Mouse (Mus musculus) lung, embryonic 15.5 days (tissue): ENCODE data around the gene B3galnt1. TPM values are rescaled to one million over a fixed set of nuclear protein-coding genes. Genes with fewer than 3 reads are reported as not detected.

Source experiments
- ATAC-seq: fragments of 200-750 bp; cut with Nextera tagmentation; 2 replicates; pipeline ENCODE4 v1.8.0; 2017; ENCODE audit warnings: moderate number of reproducible peaks, borderline replicate concordance; ENCODE audit not compliant: low FRiP score, low TSS enrichment; ENCODE audit errors: extremely low read depth
- H3K27ac ChIP-seq: fragments of 300-500 bp; sonication (generic); 2 replicates; pipeline ENCODE4 v1.5.1; 2015; ENCODE audit warnings: moderate library complexity, mild to moderate bottlenecking, inconsistent platforms
- H3K27me3 ChIP-seq: fragments of 300-500 bp; sonication (generic); 2 replicates; pipeline ENCODE4 v1.6.1; 2015; ENCODE audit warnings: inconsistent platforms
- H3K36me3 ChIP-seq: fragments of 300-500 bp; sonication (generic); 2 replicates; pipeline ENCODE4 v1.6.1; 2015; ENCODE audit warnings: inconsistent platforms
- H3K4me1 ChIP-seq: fragments of 300-500 bp; sonication (generic); 2 replicates; pipeline ENCODE4 v1.6.1; 2015; ENCODE audit warnings: inconsistent platforms
- H3K4me2 ChIP-seq: fragments of 300-500 bp; sonication (generic); 2 replicates; pipeline ENCODE4 v1.6.1; 2015; ENCODE audit warnings: inconsistent platforms, mild to moderate bottlenecking, moderate library complexity
- H3K4me3 ChIP-seq: fragments of 300-500 bp; sonication (generic); 2 replicates; pipeline ENCODE4 v1.5.1; 2015; ENCODE audit warnings: mild to moderate bottlenecking, inconsistent platforms
- H3K9ac ChIP-seq: fragments of 300-500 bp; sonication (generic); 2 replicates; pipeline ENCODE4 v1.6.1; 2015; ENCODE audit warnings: inconsistent platforms
- H3K9me3 ChIP-seq: fragments of 300-500 bp; sonication (generic); 2 replicates; pipeline ENCODE4 v1.6.1; 2016; ENCODE audit warnings: inconsistent platforms
- WGBS: fragments of 180-500 bp; shearing (Covaris S2); methylation state at CpG from one replicate; pipeline ENCODE4 v1.1.7; 2015; 5-methylcytosine and 5-hydroxymethylcytosine counted together
- polyA plus RNA-seq: library from polyadenylated mRNA; unstranded; fragments of >200 nt; fragmentation: Nextera tagmentation; extraction: Ambion mirVana; gene quantifications from 2 replicates; pipeline ENCODE4 v1.2.1, GENCODE M21; 2015

The B3galnt1 gene
- polyA plus RNA-seq, 1 experiment from 2014 or later, result 35.0 TPM

DNA sequence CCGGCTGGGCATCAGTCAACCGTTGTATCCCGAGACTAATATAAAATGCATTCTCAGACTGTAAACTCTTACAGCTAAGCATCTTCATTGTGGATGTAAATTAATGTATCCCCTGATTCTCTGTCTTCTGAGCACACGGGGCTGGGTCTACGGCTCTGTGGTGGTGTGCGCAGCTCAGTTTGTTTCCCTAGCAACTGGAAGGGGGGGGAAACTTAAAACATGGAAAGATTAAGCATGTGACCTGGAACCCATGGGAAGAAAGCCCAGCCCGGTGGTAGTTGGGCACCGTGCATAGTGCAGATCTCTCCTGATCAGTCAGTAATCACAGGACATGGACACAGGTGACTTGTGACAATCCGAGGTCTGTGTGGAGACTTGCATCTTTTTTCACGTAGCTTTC is 63.3 kb downstream of the B3galnt1 start:
- Histone ChIP-seq H3K36me3 (no peaks in the 10 kb centered on the region), H3K27me3 (no peaks in the 10 kb centered on the region), H3K9ac (no peak overlapping the region), H3K4me2 (no peak overlapping the region), H3K27ac (no peak overlapping the region), H3K9me3 (no peaks in the 10 kb centered on the region), H3K4me3 (no peak overlapping the region), H3K4me1 (peaks cover 23% of the 10 kb centered on the region; the same call in 1 of the 2 replicates)
- no peak for ATAC-seq
- WGBS, result 88% methylated on average over 10 of the region's 10 CpGs

- Histone ChIP-seq H3K4me3 (no peak overlapping the region), H3K9me3 (no peaks in the 10 kb centered on the region), H3K27me3 (no peaks in the 10 kb centered on the region), H3K36me3 (no peaks in the 10 kb centered on the region), H3K4me1 (peaks cover 23% of the 10 kb centered on the region; the same call in 1 of the 2 replicates), H3K4me2 (no peak overlapping the region), H3K27ac (no peak overlapping the region), H3K9ac (no peak overlapping the region)
- 29% methylated on average over 4 of the region's 4 CpGs for WGBS
- no peak for ATAC-seq
Observed at GRCm38 (mm10) chr3:69532687-69533086, 66.1 kb downstream of the B3galnt1 start.

- H3K36me3 ChIP-seq, result no peaks in the 10 kb centered on the region
- H3K27ac ChIP-seq, result no peak overlapping the region
- H3K27me3 ChIP-seq, result no peaks in the 10 kb centered on the region
- no peaks in the 10 kb centered on the region for H3K9me3 ChIP-seq
- H3K4me2 ChIP-seq, result no peak overlapping the region
- no peak overlapping the region for H3K9ac ChIP-seq
- H3K4me3 ChIP-seq, result no peak overlapping the region
- ATAC-seq, result no peak
- H3K4me1 ChIP-seq, result peaks cover 15% of the 10 kb centered on the region; the same call in 1 of the 2 replicates
- 83% methylated on average over 9 of the region's 9 CpGs for whole genome bisulfite sequencing
Observed at GRCm38 (mm10) chr3:69531511-69531910, 67.2 kb downstream of the B3galnt1 start.

DNA sequence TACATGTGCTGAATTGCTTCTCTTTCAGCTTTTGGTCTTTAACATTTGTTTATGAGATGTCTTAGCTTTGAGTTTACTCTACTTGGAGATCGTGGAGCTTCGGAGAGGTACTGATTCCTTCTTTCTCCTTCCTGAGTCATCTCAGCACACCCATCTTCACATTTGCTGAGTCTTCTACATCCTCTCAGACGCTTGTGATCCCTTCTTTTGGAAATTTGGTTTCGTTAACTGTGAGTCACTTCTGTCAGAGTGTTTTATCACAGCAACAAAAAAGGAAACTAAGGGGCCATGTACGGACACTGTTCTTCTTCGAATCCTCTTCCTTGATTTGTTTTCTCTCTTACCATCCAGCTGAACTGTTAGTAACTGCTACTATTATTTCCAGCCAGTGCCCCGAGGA is 69.2 kb downstream of the B3galnt1 start:
- Histone ChIP-seq H3K9me3 (no peaks in the 10 kb centered on the region), H3K4me1 (peaks cover 8% of the 10 kb centered on the region), H3K4me2 (no peak overlapping the region), H3K27ac (no peak overlapping the region), H3K4me3 (no peak overlapping the region), H3K9ac (no peak overlapping the region), H3K27me3 (no peaks in the 10 kb centered on the region), H3K36me3 (no peaks in the 10 kb centered on the region)
- 73% methylated on average over 7 of the region's 7 CpGs for WGBS
- ATAC-seq, result no peak

DNA sequence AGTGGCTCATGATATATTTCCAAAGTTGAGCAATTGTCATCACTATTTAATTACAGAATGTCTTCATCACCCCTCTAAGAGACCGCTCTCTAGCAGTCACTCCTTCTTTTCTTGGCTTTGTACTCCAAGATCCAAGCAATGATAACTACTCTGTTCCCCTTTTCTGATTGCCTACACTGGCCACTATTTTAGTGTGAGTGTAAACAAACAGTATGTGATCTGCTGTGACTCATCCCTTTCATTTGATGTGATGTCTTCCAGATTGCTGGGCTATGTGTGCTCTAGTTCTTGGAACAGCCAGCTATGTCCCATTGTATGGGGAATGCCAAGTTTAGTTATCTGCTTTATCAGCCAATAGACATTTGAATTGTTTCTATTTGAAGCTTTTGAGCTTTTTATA is 71.4 kb downstream of the B3galnt1 start:
- no peaks in the 10 kb centered on the region for H3K36me3 ChIP-seq
- H3K27me3 ChIP-seq, result no peaks in the 10 kb centered on the region
- peaks cover 11% of the 10 kb centered on the region for H3K4me1 ChIP-seq
- H3K9me3 ChIP-seq, result no peaks in the 10 kb centered on the region
- peak; percentile 90 for ATAC-seq
- H3K4me2 ChIP-seq, result no peak overlapping the region
- whole genome bisulfite sequencing, result 41% methylated on average over 1 of the region's 1 CpGs
- no peak overlapping the region for H3K4me3 ChIP-seq
- H3K9ac ChIP-seq, result no peak overlapping the region
- H3K27ac ChIP-seq, result no peak overlapping the region

DNA sequence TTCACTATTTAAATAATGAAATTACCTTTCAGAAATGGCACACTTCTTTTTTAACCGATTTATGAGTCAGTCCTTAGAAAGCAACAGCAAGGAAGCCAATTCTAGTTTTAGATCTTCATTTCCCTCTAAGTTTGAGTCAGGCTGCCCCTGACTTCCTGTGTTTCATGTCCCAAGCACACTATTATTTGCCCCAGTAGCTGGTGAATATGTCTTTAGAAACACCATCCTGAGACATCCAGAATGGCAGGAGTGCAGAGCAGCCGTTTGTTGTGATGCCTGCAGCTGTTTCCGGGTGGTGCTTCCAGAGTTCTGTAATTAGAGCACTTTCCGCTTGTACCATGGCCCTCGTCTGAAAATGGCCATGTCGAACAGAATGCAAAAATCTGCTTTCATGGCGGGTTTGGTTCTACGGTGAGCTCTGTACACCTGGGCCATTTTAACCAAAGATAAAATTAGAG is 73.7 kb downstream of the B3galnt1 start:
- no peak overlapping the region for H3K9ac ChIP-seq

DNA sequence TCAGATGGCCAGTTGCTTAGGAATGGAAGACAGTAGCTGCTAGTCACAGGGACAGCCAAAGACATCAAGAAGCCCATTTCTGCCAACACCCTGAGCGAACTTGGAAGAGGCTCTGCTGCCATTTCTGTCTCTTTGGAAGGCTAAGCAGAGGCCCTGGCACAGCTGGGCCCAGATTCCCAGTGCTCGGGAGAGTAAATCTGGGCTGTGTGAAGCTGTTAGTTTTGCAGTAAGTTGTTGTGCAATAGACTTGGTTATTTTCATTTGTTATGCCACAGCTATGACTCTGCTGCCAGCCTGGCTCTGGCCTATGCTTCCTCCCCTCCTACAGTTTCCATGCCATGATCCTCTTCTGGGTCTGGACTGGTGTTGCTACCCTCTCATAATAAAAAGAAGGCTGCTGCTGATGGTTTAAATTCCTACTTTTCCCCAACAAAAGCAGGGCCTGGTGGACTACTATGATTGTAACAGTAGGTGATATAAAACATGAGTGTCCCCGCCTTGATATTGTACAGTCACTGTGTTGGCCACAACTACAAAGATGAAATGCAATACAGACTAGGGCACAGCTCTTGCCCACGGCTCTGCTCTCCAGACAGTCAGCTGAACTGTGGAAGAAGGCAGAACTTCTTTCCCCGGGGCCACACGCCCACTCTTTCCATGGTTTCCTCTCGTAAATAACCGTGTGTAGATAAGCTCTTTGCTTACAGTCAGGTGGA is 74.2 kb downstream of the B3galnt1 start:
- no peaks in the 10 kb centered on the region for H3K9me3 ChIP-seq
- WGBS, result 64% methylated on average over 8 of the region's 8 CpGs
- no peaks in the 10 kb centered on the region for H3K27me3 ChIP-seq
- ATAC-seq, result no peak
- peaks cover 11% of the 10 kb centered on the region for H3K4me1 ChIP-seq
- H3K36me3 ChIP-seq, result no peaks in the 10 kb centered on the region
- no peak overlapping the region for H3K4me2 ChIP-seq
- no peak overlapping the region for H3K4me3 ChIP-seq
- H3K9ac ChIP-seq, result no peak overlapping the region
- no peak overlapping the region for H3K27ac ChIP-seq

More for the DNA sequence above, 73.7 kb downstream of the B3galnt1 start:
- H3K9me3 ChIP-seq, result no peaks in the 10 kb centered on the region
- H3K4me1 ChIP-seq, result peaks cover 11% of the 10 kb centered on the region
- no peaks in the 10 kb centered on the region for H3K27me3 ChIP-seq
- H3K4me3 ChIP-seq, result no peak overlapping the region
- 55% methylated on average over 8 of the region's 8 CpGs for WGBS
- H3K36me3 ChIP-seq, result no peaks in the 10 kb centered on the region
- H3K4me2 ChIP-seq, result no peak overlapping the region
- ATAC-seq, result no peak
- H3K27ac ChIP-seq, result no peak overlapping the region

Other genes starting within 250 kb of the B3galnt1 start
- 139 TPM in 2 replicates for gene Nmd3, start 123.0 kb upstream of the B3galnt1 start, polyA plus RNA-seq